Mouse (Mus musculus) liver, embryonic 14.5 days (tissue): ENCODE measurements around the gene E130116L18Rik. TPM values are rescaled to one million over a fixed set of nuclear protein-coding genes. Genes with fewer than 3 reads are reported as not detected.
"Not testable (repeated sequence)": the region's sequence is repeated elsewhere in the genome, so short reads cannot be mapped to it uniquely, and the experiment has no call there.

Experiments used
- ATAC-seq: fragments of 200-750 bp; cut with Nextera tagmentation; 2 replicates; pipeline ENCODE4 v1.8.0; 2017; ENCODE audit warnings: moderate number of reproducible peaks, mild to moderate bottlenecking, moderate library complexity; ENCODE audit not compliant: insufficient read depth
- DNase-seq, 3 experiments: peaks; one replicate each; pipeline ENCODE4 v3.0.0-alpha.2; 2012 to 2013; ENCODE audit warnings: low read depth in 3 of 3, low spot score in 3 of 3
- H3K27ac ChIP-seq: fragments of 300-500 bp; sonication (generic); 2 replicates; pipeline ENCODE4 v1.5.1; 2014; ENCODE audit warnings: moderate library complexity, mild to moderate bottlenecking, control low read depth, inconsistent platforms
- H3K27me3 ChIP-seq: fragments of 300-500 bp; sonication (generic); 2 replicates; pipeline ENCODE4 v1.6.1; 2014; ENCODE audit warnings: mild to moderate bottlenecking, low read length, moderate library complexity; ENCODE audit not compliant: control insufficient read depth, insufficient read depth
- H3K36me3 ChIP-seq: fragments of 300-500 bp; sonication (generic); replicated peaks from 2 replicates; pipeline ENCODE4 v1.6.1; 2014; ENCODE audit warnings: low read depth; ENCODE audit not compliant: control insufficient read depth, insufficient read depth
- H3K4me1 ChIP-seq, 2 experiments: fragments of 200-500 bp in 1 of 2; fragments of 300-500 bp in 1 of 2; sonication (generic) in 1 of 2; replicated peaks; 2 replicates each; pipeline ENCODE4 v1.6.1; 2012 to 2014; ENCODE audit warnings: antibody characterized with exemption in 1 of 2, inconsistent platforms in 1 of 2, low read length in 1 of 2; ENCODE audit not compliant: control insufficient read depth in 2 of 2, insufficient read depth in 2 of 2
- H3K4me2 ChIP-seq: fragments of 300-500 bp; sonication (generic); 2 replicates; pipeline ENCODE4 v1.6.1; 2014; ENCODE audit warnings: low read depth, mild to moderate bottlenecking, control low read depth, moderate library complexity
- H3K4me3 ChIP-seq, 2 experiments: fragments of 200-500 bp in 1 of 2; fragments of 300-500 bp in 1 of 2; sonication (generic) in 1 of 2; 2 replicates each; pipeline ENCODE4 v1.5.1; 2012 to 2014; ENCODE audit warnings: low read depth in 2 of 2, low read length in 2 of 2, mild to moderate bottlenecking in 2 of 2, control low read depth in 1 of 2, inconsistent platforms in 1 of 2, moderate library complexity in 1 of 2; ENCODE audit not compliant: insufficient read depth in 1 of 2
- H3K9ac ChIP-seq: fragments of 300-500 bp; sonication (generic); replicated peaks from 2 replicates; pipeline ENCODE4 v1.6.1; 2014; ENCODE audit warnings: mild to moderate bottlenecking, control low read depth, moderate library complexity
- H3K9me3 ChIP-seq: fragments of 300-500 bp; sonication (generic); 2 replicates; pipeline ENCODE4 v1.6.1; 2016; ENCODE audit warnings: low read length, mixed read lengths; ENCODE audit not compliant: control insufficient read depth
- CTCF ChIP-seq: IDR thresholded peaks from 2 replicates; pipeline ENCODE4 v1.5.1; 2016; ENCODE audit warnings: antibody characterized with exemption, low read depth, control low read depth
- EP300 ChIP-seq: IDR thresholded peaks from 2 replicates; pipeline ENCODE4 v1.6.1; 2016; ENCODE audit warnings: antibody characterized with exemption, low read depth
- WGBS: fragments of 180-500 bp; shearing (Covaris S2); extraction: QIAGEN DNeasy Blood & Tissue Kit; methylation state at CpG from one replicate; pipeline ENCODE4 v1.1.7; 2014; ENCODE audit not compliant: insufficient replicate concordance; 5-methylcytosine and 5-hydroxymethylcytosine counted together
- polyA plus RNA-seq, 2 experiments: library from polyadenylated mRNA; depleted of rRNA in 1 of 2; stranded (reverse) in 1 of 2; unstranded in 1 of 2; fragments of >200 nt; fragmentation: Nextera tagmentation in 1 of 2; extraction: Ambion mirVana in 1 of 2; gene quantifications; 2 replicates each; pipeline versions ENCODE4 v1.2.1 to v1.2.3; 2012 to 2014

E130116L18Rik gene
- polyA plus RNA-seq, 2 experiments, result not detected

DNA sequence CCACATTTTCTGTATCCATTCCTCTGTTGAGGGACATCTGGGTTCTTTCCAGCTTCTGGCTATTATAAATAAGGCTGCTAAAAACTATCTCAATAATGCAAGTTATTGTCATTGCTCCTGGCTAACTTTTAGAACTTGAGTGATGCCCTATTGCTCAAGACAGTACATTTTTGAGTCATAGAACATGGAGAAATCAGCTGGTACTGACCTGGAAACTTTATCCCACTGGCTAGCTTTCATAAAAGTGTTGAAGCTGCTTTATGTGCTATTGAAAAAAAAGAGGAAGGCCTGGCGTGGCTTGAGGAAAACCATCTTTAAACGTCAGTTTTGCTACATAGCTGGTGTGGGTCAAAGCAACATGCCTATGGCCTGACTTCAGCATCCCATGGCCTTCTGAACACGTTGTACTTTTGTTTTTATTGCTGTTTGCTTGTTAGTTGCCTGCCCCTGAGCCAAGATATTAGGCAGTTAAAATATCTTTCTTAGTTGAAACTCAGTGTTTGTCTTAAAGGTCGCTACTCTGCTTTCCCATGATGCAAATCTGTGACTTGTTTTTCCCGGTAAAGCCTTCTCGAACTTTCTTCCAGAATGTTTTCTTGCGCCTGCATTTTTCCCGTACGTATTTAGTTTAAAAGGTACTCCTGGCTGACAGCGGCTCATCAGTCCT is 23.0 kb upstream of the E130116L18Rik start:
- DNase-seq (no peak), ATAC-seq (no peak)
- H3K27ac ChIP-seq, result no peak overlapping the region
- 68% methylated on average over 10 of the region's 10 CpGs for WGBS
- no peak for TF ChIP-seq EP300
- no peak for TF ChIP-seq CTCF
- H3K36me3 ChIP-seq, result no peaks in the 10 kb centered on the region
- H3K4me3 ChIP-seq, result no peak overlapping the region
- no peak overlapping the region for H3K4me2 ChIP-seq
- peaks cover 0 to 4% of the 10 kb centered on the region in 2 experiments; a peak in 1 of 4 replicates for H3K4me1 ChIP-seq
- H3K27me3 ChIP-seq, result no peaks in the 10 kb centered on the region
- no peaks in the 10 kb centered on the region for H3K9me3 ChIP-seq
- no peak overlapping the region for H3K9ac ChIP-seq

GRCm38 (mm10) chr5:25243101-25243500 is 20.1 kb upstream of the E130116L18Rik start:
- Histone ChIP-seq H3K4me1 (peaks cover 0 to 4% of the 10 kb centered on the region in 2 experiments; a peak in 1 of 4 replicates), H3K9ac (no peak overlapping the region), H3K9me3 (no peaks in the 10 kb centered on the region), H3K4me2 (no peak overlapping the region), H3K27ac (no peak overlapping the region), H3K27me3 (no peaks in the 10 kb centered on the region), H3K4me3 (no peak overlapping the region), H3K36me3 (no peaks in the 10 kb centered on the region)
- DNase-seq, result no peak
- TF ChIP-seq EP300 (no peak), CTCF (no peak)
- no peak for ATAC-seq
- WGBS, result 56% methylated on average over 6 of the region's 6 CpGs

- H3K27me3 ChIP-seq, H3K9me3 ChIP-seq, ATAC-seq, DNase-seq, H3K4me3 ChIP-seq, H3K4me2 ChIP-seq, H3K4me1 ChIP-seq, H3K9ac ChIP-seq, H3K36me3 ChIP-seq, H3K27ac ChIP-seq: not testable (repeated sequence)
- 65% methylated on average over 1 of the region's 1 CpGs for WGBS
Measured at GRCm38 (mm10) chr5:25224377-25224776, 1.4 kb upstream of the E130116L18Rik start.

DNA sequence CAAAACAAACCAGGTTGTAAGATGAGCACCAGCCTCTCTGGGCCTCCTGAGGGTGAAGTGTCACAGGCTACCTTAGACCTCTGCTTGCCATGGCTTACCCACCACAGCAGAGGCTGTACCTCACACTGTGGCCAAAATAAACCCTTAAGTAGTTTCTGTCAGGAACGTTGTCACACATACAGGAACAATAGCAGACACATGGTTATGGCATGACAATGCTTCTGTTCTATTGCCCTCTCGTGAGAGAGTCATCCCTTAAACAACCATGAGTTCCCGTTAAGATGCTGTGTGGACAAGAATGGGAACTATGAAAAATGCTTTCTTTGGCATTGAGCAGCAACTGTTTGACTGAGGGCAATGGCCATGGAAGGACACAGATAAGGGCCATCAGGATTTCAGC is 1.3 kb downstream of the E130116L18Rik start, which contains the start of gene Galnt11:
Gene Galnt11, plus strand, starts transcription at position 301 of the 400 bp plus-strand sequence.
- H3K27ac ChIP-seq, result no peak within 1 kb of the TSS
- 52% methylated on average over 3 of the region's 3 CpGs for WGBS

DNA sequence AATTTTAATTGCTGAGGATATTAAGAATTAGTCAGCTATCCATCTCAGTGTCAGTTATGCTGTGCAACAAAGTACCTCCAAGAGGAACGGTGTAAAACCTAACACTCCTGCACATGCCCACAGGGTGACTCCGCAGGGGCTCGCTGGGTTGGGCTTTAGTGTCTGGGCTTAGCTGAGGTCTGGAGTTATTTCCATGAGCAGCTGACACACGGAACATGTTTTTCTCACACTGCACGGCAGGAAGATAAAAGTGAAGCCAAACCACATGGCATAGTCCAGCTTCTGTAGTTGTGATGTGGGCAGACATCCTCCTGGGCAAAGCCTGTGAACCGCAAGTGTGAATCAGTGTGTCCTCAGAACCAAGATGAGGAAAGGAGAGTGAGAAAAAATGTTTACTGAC is 7.9 kb downstream of the E130116L18Rik start:
- no peak overlapping the region for H3K4me2 ChIP-seq
- WGBS, result 74% methylated on average over 6 of the region's 6 CpGs
- H3K27ac ChIP-seq, result no peak overlapping the region
- H3K4me1 ChIP-seq, result no peaks in the 10 kb centered on the region
- no peak for ATAC-seq
- TF ChIP-seq CTCF (no peak), EP300 (no peak)
- no peaks in the 10 kb centered on the region for H3K9me3 ChIP-seq
- no peak overlapping the region for H3K4me3 ChIP-seq
- no peaks in the 10 kb centered on the region for H3K27me3 ChIP-seq
- no peak overlapping the region for H3K9ac ChIP-seq
- DNase-seq, result no peak
- H3K36me3 ChIP-seq, result no peaks in the 10 kb centered on the region

More for the DNA sequence above, 1.3 kb downstream of the E130116L18Rik start, which contains the start of gene Galnt11:
- TF ChIP-seq CTCF (no peak), EP300 (no peak)
- DNase-seq, result no peak
- Histone ChIP-seq H3K36me3 (no peaks in the 10 kb centered on the region), H3K4me3 (peak within 1 kb of the TSS; percentile 49 to 54), H3K27me3 (peaks cover 10% of the 10 kb centered on the region), H3K4me1 (no peaks in the 10 kb centered on the region), H3K9ac (peak within 1 kb of the TSS; percentile 51), H3K4me2 (peak within 1 kb of the TSS; percentile 63), H3K9me3 (no peaks in the 10 kb centered on the region)
- ATAC-seq, result no peak

DNA sequence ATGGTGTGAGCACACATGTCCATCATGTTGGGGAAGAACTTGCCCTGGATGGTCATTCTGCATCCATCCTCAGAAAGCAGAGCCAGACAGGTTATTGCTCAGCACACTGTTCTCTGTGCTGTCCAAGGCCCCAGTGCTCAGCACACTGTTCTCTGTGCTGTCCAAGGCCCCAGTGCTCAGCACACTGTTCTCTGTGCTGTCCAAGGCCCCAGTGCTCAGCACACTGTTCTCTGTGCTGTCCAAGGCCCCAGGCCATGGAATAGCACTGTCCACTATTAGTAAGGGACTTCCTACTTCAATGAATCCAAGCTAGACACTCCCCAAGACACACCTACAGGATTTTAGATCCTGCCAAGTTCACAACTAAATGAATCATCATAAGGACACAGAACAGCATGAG is 9.7 kb downstream of the E130116L18Rik start:
- H3K9ac ChIP-seq, H3K4me2 ChIP-seq, H3K27me3 ChIP-seq, H3K4me1 ChIP-seq, H3K4me3 ChIP-seq, ATAC-seq, H3K9me3 ChIP-seq, H3K27ac ChIP-seq, H3K36me3 ChIP-seq, DNase-seq: not testable (repeated sequence)
